Mouse (Mus musculus): ENCODE results near the gene Chchd1.

Gene Chchd1

DNA sequence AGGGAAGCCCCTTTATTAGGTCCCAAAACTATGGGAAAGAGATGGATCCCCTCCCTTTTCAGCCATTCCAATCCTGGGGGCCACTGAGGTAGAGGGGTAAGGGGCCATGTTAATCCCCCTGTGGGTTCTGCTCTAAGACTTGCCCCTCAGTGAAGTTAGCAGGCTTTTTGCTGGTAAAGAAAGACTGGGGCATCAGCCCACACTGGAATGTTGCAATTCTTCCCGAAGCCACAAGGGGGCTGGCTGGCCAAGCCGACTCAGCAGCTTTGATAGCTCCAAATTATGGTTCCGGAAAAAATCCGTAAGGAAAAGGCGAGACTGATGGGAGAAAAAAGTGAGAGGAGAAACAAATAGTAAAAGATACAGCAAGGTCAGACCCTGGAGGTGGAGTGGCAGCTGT lies 21.2 kb downstream of the Chchd1 start:
- DNase-seq (ENCODE audit: inconsistent ontology term): peak; percentile 35

DNA sequence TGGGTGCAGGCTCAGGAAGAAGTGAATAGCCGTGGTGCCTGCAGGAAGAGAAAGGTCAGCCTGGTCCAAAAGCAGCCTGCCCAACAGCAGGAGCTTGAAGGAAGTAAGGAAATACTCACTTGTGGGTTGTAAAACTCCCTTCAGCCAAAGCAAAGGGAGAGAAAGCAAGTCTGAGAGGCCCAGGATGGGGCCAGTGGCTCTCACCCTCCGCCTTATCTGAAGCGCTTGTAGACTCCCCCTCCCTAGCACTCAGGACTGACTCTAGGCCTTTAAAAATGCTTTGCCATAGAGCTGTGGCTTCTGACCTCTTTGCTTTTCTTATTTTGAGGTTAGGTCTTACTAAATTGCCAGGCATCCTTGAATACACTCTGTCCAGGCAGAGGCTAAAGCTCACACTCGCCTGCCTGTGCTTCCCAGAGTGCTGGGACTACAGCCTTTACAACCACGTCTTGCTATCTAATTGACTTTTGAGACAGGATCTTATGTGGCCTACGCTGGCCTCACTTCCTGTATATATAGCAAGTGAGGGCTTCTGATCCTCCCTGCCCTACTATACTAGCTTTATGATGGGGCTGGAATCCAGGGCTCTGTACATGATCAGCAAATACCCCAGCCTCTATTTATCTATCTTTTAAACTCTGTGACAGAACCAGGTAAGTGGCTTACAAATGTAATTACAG lies 23.0 kb downstream of the Chchd1 start:
- DNase-seq (ENCODE audit: inconsistent ontology term): no peak

DNA sequence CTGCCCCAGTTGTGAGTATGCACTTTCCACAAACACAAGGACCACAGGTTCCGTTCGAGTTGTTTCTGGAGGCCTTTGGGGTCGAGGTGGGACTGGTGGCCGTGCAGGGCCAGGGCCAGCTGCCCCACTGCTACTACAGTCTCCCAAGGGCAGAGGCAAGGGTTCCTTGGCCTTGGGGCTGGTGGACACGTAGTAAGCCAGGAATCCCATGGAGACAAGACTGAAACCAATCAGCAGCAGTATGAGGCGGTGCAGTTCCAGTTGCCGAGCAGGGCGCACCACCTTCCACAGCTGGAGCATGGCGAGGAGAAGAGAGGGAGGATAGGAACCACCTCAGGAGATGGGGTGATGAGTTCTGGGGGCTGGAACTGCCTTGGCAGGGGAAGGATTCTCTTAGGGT lies 27.1 kb downstream of the Chchd1 start:
- no peak for DNase-seq (ENCODE audit: inconsistent ontology term)

DNA sequence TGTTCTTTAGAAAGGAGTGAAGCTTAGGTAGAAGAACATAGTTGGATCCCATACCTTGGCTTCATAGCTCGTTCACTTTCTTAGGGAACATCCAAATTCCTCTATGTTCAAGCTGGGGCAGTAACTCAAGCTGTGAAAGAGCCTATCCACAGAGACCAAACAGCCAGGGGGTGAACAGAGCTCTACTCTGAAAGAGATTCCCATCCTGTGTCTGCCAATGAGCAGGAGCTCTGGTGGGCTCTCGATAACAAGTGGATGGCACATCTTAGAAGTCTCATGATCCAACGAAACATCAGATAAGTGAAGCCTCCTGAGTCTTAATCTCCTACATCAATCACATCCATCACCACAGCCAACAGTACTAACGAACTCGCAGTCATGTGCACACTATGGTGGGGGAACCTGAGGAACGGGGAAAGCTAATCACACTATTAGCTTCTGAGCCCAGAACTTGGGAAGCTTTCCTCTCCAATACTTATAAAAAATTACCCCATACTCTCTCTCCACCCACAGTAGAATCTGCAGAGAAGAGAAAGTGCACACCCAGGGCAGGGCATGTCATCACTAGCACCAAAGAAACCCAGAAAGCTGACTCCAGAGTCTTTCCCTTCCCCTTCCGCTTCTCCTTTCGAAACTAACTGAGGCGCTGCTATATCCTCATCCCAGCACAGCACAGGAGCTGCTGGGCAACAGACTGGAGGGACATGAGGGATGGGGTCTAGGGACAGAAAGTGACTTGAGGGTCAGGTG lies 28.2 kb downstream of the Chchd1 start:
- no peak for DNase-seq (ENCODE audit: inconsistent ontology term)

DNA sequence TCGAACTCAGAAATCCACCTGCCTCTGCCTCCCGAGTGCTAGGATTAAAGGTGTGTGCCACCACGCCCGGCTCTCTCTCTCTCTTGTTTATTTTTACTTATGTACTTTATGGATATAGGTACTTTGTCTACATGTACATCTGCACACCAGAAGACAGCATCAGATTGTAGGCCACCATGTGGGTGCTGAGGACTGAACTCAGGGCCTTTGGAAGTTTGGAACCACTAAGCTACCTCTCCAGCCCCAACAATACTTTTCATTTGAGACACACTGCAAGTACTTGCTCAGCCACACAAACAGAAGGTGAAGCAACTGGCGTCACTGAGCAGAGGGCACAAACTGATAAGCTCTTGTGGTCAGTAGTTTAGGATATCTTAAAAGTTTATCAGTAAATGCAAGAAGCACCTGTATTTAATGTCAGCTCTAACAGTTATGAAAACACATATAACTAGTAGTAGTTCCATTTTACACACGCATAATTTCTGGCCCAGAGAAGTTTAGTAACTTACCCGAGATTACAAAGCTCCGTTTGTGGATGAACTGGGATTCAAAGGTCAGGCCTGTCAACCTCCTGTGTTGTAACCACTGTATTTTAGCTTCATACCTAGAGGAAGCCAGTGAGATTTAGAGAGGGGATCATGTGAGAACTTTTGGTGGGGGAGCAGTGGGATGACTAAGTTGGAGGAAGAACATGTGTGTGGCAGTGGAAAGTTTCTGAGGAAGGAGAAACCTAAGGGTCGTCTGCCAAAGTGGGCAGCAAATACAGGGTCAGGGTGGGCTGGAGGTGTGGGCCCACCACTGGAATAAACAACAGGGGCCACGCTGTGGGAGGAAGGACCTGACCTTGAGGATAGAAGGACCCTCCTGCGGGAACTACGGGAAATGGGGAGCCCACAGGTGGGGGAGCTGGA lies 30.5 kb downstream of the Chchd1 start:
- DNase-seq (ENCODE audit: inconsistent ontology term): peak; percentile 29

DNA sequence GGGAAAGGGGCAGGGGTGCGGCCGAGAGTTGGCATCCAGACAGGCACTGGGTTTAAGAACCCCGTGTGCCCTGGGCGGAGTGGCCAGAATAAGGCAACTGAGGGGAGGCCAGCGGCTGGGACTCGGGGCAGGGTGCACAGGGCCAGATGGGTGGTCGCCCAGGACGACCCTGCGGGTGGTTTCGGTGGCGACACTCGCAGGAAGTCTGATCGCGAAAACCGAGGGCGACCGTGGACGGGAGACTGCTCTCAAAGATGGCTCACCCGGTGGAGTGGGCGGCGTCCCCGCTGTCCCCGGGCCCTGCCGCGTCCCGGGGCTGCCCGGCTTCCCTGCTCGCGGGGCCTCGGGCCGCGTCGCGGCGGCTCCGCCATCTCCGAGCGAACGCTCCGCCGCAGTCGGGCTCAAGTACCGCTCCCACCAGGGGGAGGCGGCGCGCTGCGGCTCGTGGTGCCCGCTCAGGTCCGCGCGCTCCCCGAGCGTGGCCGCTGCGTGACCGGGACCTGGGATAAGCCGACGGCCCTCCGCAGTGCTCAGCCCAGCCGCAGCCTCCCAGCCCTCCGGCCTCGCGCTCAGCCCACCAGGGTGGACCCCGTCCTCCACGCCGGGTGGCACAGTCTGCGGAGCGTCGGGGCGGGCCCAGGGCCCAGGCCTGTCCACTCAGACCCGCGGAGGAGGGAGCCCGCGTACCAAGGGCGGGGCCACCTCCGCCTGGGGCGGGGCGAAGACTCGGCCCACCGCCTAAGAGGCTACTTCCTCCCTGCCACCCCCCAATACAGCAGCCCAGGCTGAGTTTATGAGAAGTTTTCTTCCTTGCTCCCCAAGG lies 31.4 kb downstream of the Chchd1 start, which contains the start of gene Ndst2:
TSS of gene Ndst2 (minus strand) at position 611 of the 823 bp plus-strand sequence.
- DNase-seq (ENCODE audit: inconsistent ontology term): peak; percentile 97

DNA sequence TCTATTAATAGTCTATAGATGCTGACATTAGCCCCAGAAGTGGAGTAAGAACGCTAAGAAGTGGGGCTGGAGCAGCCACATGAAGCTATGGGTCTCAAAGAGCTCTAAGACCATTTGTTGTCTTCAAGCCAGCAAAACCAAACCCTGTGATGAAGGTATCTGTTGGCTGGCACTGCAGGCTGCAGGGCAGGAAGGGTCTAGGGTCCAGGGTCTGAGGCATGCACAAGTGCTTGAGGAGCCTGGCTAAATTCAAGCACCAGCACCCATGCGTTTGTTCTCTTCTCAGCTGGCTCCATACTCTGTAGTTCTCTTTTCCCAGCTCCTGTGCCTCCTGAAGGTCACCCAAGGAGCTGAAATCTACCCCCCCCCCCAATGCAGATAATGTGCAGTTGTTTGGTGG lies 32.2 kb downstream of the Chchd1 start:
- DNase-seq (ENCODE audit: inconsistent ontology term): no peak

DNA sequence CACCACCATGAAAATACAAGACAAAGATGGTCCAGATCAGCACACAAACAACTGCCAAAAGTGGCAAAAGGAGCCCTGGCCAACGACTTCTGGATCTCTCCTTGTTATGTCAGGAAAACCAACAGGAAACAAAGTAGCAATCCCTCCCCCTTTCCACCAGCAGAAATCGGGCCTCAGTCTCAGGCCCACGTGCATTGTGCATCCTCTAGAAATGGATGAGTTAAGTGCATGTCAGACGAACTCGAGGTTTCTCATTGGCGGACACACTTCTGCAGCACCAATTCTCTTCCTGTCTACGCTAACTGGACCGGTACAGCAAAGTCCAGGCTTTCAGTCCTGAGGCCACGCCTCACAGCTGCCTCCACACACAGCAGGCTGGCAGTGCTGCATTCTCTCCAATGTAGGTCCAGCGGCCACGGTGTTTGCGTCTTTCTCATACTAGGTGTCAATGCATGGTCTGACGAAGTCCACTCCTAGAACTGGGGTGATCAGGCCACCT lies 33.1 kb downstream of the Chchd1 start:
- DNase-seq (ENCODE audit: inconsistent ontology term): no peak

DNA sequence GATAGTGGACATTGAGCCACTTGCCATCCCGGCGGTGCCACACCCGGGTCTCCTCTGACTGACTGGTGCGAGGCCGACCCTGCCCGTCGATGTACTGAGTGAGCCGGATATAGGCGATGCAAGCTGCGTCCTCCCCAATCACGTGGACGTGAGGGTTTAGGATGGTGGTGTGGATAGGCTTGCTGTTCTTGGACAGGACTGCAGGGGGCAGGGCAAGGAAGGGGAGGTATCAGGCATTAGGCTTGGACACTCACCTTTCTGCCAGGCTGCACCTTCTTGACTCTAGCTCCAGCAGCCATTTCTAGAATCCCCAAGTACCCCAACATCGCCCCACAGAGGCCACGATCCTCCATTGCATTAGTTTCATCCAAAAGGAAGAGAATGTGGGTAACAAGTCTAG lies 34.5 kb downstream of the Chchd1 start:
- peak; percentile 33 for DNase-seq (ENCODE audit: inconsistent ontology term)

DNA sequence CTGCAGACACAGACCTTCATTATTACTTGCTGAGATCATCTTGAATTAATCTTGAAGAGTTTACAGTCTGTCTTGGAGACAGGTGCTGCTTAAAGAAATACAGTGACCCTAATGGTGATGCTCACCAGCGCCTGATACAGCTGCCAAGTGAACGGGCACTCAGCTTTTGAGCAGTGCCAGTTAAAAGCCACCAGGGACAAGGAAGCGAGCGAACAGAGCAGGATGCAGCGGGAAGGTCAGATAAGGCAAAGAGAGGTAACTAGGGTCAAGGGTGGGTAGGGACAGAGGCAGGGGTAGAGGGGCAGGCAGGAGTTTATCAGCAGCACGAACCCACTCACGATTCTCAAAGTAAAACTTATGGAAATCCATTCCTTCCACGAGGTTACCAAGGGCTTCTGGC lies 35.7 kb downstream of the Chchd1 start:
- no peak for DNase-seq (ENCODE audit: inconsistent ontology term)

DNA sequence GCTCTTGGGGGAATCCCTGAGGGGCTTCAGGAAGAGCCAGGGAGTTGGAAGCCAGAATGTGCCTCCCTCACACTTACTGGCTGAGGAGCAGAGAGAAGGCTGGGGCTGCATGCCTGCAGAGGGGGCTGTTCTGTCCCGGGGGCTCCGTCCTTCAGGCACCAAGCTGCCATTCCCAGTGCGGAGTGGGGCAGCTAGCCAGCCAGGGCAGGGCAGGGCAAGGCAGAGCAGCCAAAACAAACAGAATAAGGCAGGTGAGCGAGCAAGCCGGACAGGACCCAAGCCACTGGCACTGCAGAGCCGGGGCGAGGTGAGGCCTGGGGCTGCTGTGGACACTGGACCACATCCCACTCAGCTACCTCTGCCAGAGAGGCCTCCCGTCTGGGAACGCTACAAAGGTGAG lies 38.5 kb downstream of the Chchd1 start:
- no peak for DNase-seq (ENCODE audit: inconsistent ontology term)

DNA sequence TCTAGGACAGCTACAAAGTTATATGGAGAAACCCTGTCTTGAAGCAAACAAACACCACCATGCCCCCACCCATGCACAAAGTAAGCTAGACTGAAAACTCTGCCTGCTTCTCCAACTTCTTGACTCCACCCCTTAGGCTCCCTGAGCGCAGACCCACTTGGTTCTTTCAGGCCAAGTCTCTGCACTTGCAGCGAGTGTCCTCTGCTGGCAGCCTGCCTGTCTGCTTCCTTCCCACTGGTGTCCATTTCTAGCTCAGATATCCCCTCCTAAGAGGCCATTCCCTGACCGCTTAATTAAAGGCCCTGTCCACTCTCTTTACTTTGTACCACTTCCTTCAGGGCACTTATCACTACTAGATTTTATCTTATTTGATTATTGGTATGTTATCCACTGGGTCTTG lies 40.8 kb downstream of the Chchd1 start:
- no peak for DNase-seq (ENCODE audit: inconsistent ontology term)

DNA sequence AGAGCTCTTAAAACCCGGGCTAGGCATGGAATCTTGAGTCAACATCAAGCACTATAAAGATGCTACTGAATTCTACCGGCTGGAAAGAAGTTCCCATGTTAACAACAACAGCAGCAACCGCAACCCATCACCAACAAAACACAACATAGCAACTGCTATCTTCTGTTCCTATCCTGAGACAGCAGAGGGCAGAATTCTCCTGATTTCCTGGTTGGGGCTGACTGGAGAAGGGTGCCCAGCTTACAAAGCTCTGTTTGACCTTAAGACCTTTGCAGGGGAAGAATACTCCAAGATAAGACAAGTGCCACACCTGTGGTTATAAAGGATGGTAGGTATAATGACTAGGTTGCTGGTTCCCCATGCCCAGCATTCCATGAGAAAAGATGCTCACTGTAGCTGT lies 44.1 kb downstream of the Chchd1 start:
- no peak for DNase-seq (ENCODE audit: inconsistent ontology term)

DNA sequence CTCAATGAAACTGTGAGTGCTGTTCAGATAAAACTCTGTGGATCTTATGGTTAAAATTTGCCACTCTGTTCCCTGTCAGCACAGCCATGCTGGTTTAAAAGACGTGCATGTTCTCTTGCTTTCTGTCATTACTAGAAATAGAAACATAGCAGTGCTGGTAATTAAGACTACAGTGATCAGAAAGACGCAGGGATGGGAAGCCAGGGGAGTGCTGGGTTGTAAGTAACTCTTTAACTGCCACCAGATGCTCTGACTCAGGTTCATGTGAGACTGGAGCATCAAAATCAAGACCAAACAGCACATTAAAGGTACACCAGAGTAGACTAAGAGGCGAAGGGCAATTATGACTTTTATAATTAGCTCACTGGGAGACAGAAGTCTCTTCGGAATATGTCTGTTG lies 45.6 kb downstream of the Chchd1 start:
- no peak for DNase-seq (ENCODE audit: inconsistent ontology term)

DNA sequence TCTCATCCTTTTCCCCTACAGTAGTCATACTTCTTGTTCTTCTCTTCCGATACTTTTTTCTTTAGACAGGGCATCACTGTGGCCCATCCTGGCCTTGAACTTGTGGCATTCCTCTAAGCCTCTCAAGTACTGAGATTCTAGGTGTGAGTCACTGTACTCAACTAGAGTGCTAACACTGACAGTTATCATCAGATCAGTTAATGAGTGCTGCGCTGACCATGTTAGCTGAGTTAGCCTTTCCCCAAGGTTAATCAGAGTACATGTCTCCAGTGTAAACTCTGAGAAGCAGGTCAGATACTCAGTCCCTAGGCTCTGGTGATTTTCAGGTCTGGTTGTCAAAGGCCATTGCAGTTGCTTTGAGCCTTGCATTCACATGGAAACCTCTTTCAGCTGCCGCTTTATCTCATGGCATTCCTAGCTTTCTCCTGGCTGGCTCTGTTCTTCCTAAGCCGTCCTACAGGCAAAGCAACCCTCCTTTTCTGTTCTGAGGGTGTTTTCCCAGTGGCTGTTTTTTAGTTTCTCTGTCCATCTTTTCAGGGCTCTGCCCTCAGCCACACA lies 46.8 kb downstream of the Chchd1 start:
- no peak for DNase-seq (ENCODE audit: inconsistent ontology term)

DNA sequence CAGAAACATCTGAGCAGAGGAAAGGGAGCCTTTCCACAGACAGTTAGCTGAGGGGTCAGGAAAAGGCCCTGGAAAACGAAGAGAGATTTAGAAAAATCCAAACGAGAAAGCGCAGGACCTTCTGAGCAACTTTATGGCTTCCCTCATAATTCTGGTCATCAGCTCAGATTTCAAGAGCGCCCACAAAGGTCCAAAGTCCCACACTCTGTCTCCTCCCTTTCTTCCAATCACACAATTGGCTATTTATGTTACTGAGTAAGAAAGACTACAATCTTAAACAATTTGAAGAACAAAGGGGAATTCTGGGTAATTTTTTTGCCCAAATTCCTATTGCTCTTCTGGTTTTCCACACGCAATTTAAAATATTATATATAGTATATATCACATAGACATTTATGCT lies 47.7 kb downstream of the Chchd1 start:
- DNase-seq (ENCODE audit: inconsistent ontology term): no peak

DNA sequence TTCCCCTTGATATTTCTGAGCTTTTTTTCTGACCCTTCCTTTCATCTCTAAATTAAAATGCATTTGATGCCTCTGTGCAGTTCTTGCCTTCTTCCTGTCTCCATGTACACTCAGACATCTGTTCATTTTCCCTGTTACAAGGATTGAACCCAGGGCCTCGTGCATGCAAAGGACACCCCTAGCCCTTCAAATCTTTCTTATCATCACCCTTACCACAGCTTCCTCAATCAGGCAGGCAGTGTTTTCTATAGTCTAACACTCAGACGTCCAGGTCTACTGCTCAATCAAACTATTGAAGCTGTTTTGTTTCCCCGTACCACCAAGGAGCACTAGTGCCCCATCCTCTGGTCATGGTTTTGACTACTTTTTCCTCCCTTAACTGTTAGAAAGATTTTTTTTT lies 51.0 kb downstream of the Chchd1 start:
- DNase-seq (ENCODE audit: inconsistent ontology term): no peak

Measured in Muller cell, postnatal 12 days (primary cell).